Mouse (Mus musculus): Measurements from ENCODE around the gene Kat8.

Gene Kat8

DNA sequence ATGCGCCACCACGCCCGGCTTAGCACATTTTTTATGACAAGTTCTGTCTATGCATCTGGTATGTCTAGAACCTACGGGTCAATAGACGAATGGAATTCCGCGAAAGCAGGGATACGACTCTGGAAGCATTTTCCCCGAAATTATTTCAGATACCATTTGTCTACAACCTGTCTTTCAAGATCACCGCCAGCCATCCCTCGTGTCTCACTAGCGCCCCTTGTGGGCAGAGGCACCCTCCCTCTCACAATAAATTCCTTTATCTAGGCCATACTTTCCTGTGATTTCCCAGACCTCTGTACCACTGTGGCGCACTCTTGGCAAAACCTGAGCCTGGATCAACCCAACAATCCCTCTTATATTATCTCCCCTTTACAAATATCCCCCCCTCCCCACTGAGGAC, 15.9 kb upstream of the Kat8 start:
- no peak for DNase-seq (ENCODE audit: extremely low spot score, low read depth, low spot score)

DNA sequence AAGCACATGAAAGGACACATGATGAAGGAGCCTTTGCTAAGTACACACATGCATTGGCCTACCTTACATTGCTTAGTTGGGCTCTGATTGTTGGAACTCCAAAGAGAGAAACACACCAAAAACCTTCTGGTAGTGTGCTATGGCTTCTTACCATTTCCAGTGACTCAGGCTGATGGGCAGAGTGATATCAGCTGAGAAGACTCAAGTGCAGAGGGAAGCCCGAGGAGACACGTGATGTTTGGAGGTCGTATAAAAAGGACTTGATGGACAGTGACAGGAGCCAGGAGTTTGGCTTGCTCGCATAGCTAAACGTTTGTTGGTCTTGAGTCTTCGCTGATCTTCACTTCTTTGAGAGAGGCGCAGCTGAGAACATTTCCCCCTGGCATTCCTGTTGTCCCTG, 14.8 kb upstream of the Kat8 start:
- no peak for DNase-seq (ENCODE audit: extremely low spot score, low read depth, low spot score)

DNA sequence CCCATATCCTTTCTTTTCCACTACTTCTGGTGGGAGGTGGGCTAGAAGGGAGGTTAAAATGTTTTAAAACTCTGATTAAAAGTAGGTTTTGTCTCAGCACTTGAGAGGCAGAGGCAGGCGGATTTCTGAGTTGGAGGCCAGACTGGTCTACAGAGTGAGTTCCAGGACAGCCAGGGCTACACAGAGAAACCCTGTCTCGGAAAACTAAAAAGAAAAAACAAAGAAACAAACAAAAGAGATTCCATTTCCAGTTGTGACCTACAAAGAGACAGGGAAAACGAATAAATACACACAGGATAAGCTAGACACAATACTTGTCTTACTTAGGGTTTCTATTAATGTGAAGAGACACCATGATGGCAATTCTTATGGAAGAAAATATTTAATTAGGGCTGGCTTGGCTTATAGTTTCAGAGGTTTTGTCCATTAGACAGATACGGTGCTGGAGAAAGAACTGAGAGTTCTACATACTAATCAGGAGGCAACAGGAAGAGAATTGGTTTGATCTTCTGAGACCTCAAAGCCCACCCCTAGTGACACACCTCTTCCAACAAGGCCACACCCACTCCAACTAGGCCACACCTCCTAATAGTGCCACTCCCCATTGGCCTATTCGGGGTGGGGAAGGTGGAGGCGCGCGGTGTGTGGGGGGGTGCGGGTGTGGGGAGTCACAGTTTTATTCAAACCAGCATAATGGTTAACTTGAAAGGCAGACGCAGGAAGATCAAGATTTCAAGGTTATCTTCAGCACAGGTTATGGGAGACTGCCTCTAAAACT, 13.9 kb upstream of the Kat8 start:
- no peak for DNase-seq (ENCODE audit: extremely low spot score, low read depth, low spot score)

DNA sequence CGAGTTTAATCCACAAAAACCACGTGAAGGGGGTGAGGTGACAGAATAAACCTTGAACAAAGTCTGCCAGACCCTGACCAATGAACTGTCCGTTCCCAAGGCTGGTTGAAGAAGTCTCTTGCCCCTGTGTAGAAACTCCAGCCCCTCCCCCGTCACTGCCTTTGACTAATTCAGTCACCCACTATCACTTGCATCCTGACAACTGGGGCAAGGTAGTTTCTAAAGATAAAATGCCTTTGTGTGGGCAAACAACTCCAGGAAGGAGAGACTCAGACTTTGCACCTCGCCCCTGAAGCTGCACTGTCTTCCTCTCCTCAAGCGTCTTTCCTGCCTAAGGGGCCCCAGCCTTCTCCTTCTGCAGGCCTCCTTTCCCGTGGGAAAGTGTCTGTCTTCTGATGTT, 12.3 kb upstream of the Kat8 start:
- no peak for DNase-seq (ENCODE audit: extremely low spot score, low read depth, low spot score)

DNA sequence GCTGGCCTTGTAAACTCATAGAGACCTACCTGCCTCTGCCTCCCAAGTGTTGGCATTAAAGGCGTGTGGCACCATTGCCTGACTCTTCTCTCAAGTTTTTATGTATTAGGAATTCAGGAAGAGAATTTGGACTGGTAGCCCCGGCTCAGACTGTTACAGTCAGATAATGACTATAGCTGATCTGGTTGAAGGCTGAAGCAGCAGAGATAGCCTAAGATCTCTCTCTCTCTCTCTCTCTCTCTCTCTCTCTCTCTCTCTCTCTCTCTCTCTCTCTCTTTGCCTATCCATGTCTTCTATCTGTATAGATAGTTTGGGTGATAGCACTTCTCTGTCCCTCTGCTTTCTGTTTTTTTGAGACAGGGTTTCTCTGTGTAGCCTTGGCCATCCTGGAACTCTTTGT, 10.5 kb upstream of the Kat8 start:
- no peak for DNase-seq (ENCODE audit: extremely low spot score, low read depth, low spot score)

DNA sequence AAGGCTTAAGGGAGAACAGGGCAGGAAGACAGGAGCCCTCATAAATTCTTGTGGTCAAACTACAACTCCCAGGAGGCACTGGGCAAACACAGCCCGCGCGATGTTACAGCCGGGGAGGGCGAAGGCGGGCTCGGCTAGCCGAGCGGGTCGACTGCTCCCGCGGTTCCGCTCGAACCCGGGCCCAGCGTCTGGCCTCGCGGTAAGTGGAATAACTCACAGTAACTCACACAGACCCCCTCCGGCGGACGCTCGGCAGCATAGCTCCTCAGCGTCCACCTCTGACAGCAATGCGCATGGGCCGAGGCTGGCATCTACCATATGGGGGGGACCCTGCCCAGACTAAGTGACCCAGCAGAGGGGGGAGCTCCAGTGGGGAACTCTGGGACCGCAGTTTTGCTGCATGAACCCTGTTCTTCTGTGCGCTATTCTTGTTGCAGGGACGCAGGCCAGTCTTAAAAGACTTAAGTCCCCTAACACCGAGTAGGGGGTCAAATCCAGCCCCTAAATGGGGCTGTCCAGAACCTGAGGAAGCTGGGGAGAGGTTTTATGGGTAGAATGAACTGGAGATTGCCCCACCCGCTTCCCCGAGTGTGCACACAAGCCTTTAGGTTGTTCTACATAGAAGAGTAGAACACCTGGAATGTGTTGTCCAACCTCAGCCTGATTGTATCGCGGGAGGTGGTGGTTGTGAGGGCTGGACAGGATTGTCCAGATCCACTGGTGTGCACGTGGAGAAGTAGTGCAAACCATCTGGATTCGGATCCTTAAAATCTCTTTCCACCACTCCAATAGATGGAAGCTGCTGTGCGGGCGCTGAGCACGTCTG, 8.1 kb upstream of the Kat8 start, which contains the start of gene Bckdk:
TSS of gene Bckdk (plus strand) at position 112 of the 826 bp plus-strand sequence.
- DNase-seq (ENCODE audit: extremely low spot score, low read depth, low spot score): peak; percentile 53

DNA sequence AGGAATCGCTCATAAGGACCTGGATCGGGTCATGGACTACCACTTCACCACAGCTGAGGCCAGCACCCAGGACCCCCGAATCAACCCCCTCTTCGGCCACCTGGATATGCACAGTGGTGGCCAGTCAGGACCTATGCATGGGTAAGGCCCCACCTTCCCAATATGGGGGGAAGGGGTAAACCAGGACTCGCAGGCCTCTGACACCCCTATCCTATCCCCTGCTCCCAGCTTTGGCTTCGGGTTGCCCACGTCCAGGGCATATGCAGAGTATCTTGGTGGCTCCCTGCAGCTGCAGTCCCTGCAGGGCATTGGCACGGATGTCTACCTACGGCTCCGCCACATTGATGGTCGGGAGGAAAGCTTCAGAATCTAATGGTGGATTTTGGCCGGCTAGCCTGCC, 4.4 kb upstream of the Kat8 start:
- no peak for DNase-seq (ENCODE audit: extremely low spot score, low read depth, low spot score)

DNA sequence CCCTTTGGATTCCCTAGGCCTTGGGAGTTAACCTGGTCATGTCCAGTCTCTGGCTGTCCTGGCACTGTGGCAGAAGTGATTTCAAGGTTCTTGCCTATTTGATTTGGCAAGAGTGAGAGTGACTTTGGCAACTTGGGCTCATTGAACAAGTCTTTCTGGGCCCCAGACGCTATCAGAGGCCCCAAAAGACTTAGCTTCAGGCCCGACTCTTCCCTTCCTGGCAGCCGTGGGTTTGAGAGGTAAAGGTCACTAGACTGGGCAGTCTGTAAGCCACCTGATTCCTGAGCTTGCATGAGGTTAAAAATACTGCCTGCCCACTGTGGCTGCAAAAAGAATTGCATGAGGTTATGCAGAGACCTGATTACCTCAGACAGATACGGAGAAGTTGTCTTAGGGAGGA, 3.7 kb upstream of the Kat8 start:
- no peak for DNase-seq (ENCODE audit: extremely low spot score, low read depth, low spot score)

DNA sequence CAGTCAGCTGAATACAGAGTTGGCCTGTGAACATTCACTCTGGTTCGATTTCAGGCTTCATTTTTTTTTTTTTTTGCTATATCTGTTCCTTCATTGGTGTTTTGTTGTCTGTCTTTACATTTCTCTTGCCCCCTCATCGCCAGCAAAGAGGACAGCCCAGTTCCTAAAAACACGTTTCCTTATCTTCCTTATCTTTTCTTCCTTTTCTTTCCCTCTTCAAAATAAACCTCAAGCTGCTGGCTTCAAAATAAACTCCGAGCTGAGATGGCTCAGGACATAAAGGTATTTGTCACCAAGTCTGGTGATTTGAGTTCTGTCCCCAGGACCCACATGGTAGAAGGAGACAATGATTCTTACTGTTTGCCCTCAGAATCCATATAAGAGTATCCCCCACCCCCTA, 622 bp downstream of the Kat8 start:
- no peak for DNase-seq (ENCODE audit: extremely low spot score, low read depth, low spot score)

DNA sequence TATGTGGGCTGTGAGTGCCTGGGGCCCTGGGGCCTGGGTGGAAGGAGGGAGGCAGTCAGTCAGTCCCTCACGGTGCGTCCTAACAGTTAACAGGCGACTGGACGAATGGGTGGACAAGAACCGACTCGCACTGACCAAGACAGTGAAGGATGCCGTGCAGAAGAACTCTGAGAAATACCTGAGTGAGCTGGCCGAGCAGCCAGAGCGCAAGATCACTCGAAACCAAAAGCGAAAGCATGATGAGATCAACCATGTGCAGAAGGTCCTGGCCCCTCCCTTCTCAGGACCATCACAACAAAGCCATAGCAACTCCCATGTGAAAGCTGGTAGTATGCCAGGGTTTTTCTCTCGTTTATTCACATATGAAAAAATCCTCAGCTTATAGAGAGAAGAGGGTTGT, 3.0 kb downstream of the Kat8 start:
- DNase-seq (ENCODE audit: extremely low spot score, low read depth, low spot score): no peak

DNA sequence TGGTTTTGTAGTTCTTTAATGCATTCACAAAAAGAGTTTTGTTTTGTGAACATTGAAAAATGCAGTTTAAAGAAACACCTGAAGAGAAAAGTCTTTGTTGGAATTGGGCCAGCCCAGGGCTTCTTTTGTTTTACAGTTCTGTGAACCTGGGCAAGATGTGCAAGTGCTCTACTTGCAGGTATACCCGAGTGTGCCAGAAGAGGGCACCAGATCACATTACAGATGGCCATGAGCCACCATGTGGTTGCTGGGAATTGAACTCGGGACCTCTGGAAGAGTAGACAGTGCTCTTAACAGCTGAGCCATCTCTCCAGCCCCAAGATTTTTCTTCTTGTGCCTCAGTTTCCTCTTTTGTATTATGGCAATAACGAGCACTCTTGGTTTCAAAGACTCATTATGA, 5.9 kb downstream of the Kat8 start:
- DNase-seq (ENCODE audit: extremely low spot score, low read depth, low spot score): no peak

DNA sequence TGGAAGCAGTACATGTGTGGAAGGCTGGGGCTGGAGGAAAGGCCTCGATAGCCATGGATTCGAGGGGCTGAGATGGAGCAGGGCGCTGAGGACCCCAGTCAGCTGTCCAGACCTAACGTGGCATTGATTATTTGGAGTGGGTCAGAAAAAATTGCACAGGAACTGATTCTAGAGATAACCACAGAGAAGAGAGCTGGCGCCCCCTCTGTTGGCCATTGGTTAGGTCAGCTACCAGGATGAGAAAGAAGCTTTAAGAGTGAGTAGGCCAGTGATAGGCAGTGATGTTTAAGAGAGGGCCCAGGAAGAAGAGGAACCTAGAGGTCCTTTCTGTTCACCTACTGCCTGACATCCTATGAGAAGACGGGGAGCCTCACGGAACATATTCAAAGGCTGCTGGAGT, 7.0 kb downstream of the Kat8 start:
- DNase-seq (ENCODE audit: extremely low spot score, low read depth, low spot score): no peak

DNA sequence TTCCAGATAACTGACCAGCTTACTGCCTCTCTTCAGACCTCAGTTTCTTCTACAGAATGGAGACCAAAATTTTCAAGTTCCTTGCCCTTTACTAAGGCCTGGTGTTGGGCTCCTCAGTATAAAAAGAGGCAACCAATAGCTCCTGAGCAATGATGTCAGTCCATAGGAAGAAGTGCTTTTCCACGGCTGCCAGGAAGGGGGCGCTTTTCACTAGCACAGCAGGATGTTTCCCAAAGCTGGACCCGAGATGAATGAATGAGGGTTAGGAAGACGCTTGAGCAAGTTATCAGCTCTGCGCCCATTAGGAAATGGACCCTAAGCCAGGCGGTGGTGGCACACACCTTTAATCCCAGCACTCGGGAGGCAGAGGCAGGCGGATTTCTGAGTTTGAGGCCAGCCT, 9.2 kb downstream of the Kat8 start:
- DNase-seq (ENCODE audit: extremely low spot score, low read depth, low spot score): no peak

DNA sequence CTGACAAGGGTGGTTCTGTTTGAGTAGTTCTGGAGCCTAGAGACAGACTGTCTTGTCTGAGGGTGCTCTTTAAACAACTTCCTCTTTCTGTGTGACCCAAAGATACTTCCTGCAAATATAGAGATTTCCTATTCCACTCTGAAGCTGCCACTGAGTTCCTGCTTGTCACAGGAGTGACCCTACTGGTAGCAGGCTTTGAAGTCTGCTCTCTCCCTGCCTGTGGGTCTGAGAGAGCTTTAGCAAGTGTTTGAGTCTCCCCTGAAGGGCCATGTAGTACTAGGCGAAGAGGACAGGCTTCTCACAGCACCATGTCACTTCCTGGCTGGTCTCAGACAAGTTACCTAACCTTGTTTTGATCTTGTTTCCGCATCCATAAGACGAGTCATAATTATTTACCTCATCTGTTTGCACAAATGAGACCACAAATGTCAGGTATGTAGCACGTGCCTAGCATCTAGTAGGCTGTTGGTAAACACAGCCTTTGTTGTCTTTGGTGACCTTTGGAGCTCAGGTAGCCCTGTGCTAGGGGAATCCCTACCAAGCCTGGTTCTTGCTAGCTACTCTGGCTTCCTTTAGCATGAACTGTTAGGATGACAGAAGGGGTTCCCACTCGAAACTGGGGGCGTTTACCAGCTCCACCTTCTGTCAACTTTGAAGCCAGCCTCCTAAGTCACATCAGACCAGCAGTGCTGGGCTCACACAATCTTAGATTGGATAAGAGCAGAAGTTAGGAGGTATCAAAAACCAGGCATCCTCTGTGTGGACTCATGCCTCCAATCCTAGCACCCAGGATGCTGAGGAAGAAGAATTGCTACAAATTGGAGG, 10.3 kb downstream of the Kat8 start:
- no peak for DNase-seq (ENCODE audit: extremely low spot score, low read depth, low spot score)

DNA sequence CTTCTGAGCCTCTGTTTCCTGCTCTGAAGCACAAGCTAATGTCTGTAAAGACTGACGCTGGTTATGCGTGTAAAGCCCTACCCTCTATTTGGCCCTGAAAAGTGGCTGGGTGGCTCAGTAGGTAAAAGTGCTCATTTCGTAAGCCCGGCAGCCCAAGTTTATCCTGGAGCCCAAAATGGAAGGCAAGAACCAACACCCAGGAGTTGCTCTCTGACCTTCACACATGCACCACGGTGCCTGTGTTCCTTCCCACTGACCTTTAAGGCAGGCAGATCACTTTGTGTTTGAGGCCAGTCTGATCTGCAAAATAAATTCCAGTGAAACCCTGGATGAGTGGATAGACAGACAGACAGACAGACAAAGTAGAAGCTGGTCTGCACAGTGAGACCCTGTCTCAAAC, 11.4 kb downstream of the Kat8 start:
- no peak for DNase-seq (ENCODE audit: extremely low spot score, low read depth, low spot score)

DNA sequence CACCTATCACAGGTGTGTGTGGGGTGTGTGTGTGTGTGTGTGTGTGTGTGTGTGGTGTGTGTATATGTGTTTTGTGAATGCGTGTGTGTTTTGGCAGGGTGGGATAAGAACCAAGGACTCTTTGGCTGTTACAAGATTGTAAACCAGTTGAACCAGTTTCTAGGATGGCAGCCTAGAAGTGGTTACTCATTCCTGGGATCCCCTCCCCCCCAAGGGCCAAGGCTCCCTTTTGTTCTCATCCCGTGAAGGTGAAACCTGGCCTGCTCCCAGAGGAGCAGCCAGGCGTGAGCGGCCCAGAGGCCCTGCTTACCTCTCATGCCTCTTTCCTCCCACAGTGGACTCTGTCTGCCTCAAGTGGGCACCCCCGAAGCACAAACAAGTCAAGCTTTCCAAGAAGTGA, 12.9 kb downstream of the Kat8 start:
- DNase-seq (ENCODE audit: extremely low spot score, low read depth, low spot score): no peak

DNA sequence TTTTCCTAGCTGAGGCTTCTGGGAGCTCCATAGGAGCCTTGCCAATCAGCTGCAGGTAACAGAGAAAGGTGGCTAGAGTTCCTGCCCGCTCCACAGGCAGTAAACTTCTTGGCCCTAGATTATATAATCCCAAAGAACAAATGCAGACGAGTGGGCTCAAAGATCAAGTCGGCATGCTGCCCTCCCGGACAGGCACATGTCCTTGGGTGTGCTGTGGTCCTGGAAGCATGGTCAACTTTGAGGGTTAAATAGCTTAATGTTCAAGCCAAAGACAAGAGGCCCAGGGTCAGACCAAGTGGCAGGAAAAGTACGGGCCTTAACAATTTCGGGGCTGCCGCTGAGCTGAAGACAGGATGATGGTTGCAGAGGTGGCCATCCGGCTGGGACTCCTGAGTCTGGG, 13.8 kb downstream of the Kat8 start:
- DNase-seq (ENCODE audit: extremely low spot score, low read depth, low spot score): no peak

DNA sequence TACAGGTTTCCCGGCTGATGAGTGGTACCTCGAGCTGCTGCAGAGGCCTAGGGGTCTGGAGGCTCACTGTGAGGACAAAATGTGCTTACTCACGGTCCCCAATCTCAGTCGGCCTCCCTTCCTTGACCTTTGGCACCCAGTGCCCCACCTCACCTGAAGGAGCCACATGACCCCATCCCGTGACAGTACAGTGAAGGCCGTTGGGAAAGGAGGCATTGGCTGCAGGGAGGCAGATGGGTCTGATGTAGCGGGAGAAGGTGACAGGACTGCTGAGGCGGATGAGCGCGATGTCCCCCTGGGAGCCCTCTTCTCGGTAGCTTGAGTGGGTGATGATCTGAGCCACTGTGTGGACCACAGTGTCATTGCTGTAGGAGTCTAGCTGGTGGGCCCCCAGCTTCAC, 14.5 kb downstream of the Kat8 start:
- DNase-seq (ENCODE audit: extremely low spot score, low read depth, low spot score): no peak

DNA sequence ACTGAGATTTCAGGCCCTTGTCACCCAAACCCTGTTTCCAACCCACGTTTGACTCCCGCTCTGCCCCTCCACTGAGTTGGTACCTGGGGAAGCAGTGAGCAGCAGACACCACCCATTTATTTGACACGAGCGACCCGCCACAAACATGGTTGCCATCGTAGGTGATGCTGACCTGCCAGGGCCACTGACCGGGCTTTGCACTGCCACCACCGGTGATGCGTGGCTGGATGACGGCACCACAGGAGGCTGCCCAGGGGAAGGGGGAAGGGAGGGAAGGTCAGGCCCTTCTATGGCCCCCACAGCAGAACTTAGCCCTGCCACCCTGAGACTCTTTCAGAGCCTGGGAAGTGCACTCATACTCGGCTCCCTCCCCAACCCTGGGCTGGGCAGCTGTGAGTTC, 15.4 kb downstream of the Kat8 start:
- no peak for DNase-seq (ENCODE audit: extremely low spot score, low read depth, low spot score)

DNA sequence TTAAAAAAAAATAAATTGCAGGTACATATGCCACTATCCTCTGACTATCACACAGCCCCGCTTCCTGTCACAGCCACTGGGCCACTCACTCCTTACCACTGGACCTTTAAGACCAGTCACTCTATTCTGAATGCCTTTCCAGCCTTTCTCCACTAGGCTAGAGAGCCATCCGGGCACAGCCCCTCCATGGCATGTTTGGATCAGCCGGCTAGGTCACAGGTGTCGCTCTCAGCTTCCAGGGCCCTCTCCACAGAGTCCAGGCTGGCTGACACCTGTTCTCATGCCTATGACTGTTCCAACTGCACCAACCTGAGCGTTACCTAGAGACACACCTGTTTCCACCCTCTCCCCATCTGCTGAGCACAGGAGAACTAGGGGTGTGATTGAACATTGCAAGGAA, 16.3 kb downstream of the Kat8 start:
- DNase-seq (ENCODE audit: extremely low spot score, low read depth, low spot score): no peak

DNA sequence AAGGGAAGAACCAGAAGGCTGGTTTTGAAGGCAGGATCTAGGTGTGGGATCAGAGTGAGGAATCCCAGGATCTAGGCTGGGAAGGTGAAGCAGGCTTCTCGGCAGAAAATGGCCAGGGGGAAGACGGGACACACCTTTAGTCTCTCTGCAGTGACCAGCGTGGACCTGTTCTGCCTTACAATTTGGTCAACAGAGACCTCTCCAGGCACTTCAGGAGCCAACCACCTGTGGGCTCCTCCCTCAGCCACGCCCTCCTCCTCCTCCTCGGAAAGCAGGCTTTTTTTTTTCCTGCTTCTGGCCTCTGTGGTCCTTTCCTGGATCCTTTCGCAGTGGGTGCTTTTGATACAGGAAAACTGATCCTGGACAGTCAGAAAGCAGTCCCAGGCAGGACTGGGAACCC, 17.6 kb downstream of the Kat8 start, which contains the start of gene Prss8:
TSS of gene Prss8 (minus strand) at position 182 of the 400 bp plus-strand sequence.
- no peak for DNase-seq (ENCODE audit: extremely low spot score, low read depth, low spot score)

DNA sequence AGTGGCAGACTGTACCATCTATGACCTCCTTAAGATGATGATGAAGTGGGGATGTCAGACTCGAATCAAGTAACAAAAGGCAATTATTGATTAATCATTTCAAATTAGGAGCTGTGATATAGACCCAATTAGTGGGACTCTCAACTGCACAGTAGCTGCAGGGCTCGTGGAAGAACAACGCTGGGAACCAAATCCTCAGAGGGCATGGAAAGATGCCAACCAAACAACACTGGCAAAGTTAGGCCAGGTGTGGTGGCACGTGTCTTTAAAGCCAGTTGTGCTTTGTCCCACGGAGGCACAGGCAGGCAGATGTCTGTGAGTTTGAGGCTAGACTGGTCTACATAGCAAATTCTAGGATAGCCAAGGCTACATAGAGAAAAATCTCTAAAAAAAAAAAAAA, 18.3 kb downstream of the Kat8 start:
- DNase-seq (ENCODE audit: extremely low spot score, low read depth, low spot score): no peak

Measured in hindlimb bud, embryonic 11.5 days (tissue).